Mouse (Mus musculus): Measurements from ENCODE around the gene Tnfrsf25.

- TF ChIP-seq GATA1 (IDR thresholded peaks at IDR 0.05; ENCODE audit: borderline replicate concordance, low read length) (no peak), FLI1 (IDR thresholded peaks at IDR 0.05; ENCODE audit: low read length) (no peak)
Measured at GRCm38 (mm10) chr4:152114080-152114479, 1.7 kb upstream of the Tnfrsf25 start.

Data from megakaryocyte, embryonic 14.5 days (primary cell).